Mouse (Mus musculus) yolk sac, embryonic 10.5 days (tissue): Measurements from ENCODE around the gene Ager.

Experiments used
- DNase-seq: peaks from one replicate; pipeline ENCODE4 v3.0.0-alpha.2; 2017; ENCODE audit warnings: low spot score

Gene Ager

GRCm38 (mm10) chr17:34597566-34598095, at the start of gene Ager:
Gene Ager, plus strand, starts transcription at chr17:34597862.
- no peak for DNase-seq

GRCm38 (mm10) chr17:34549156-34549555, 48.5 kb upstream of the Ager start:
- DNase-seq = no peak

GRCm38 (mm10) chr17:34549843-34550242, 47.8 kb upstream of the Ager start:
- no peak for DNase-seq

GRCm38 (mm10) chr17:34555483-34555882, 42.2 kb upstream of the Ager start:
- DNase-seq = peak; percentile 50

- DNase-seq = no peak
Measured at GRCm38 (mm10) chr17:34556406-34556805, 41.3 kb upstream of the Ager start.

- no peak for DNase-seq
Measured at GRCm38 (mm10) chr17:34557411-34557810, 40.3 kb upstream of the Ager start.

GRCm38 (mm10) chr17:34559116-34559515, 38.5 kb upstream of the Ager start:
- DNase-seq = no peak

- no peak for DNase-seq
Measured at GRCm38 (mm10) chr17:34559895-34560294, 37.8 kb upstream of the Ager start.

GRCm38 (mm10) chr17:34560438-34560837, 37.2 kb upstream of the Ager start:
- DNase-seq = no peak

GRCm38 (mm10) chr17:34561200-34561599, 36.5 kb upstream of the Ager start:
- no peak for DNase-seq

GRCm38 (mm10) chr17:34562595-34562994, 35.1 kb upstream of the Ager start:
- DNase-seq = no peak

- DNase-seq = no peak
Measured at GRCm38 (mm10) chr17:34563354-34563753, 34.3 kb upstream of the Ager start.

GRCm38 (mm10) chr17:34564003-34564421, 33.6 kb upstream of the Ager start, which contains the start of gene Notch4:
Gene Notch4, plus strand, starts transcription at chr17:34564268.
- DNase-seq = no peak

GRCm38 (mm10) chr17:34564796-34565195, 32.9 kb upstream of the Ager start:
- DNase-seq = no peak

GRCm38 (mm10) chr17:34567311-34567710, 30.4 kb upstream of the Ager start:
- DNase-seq = no peak

GRCm38 (mm10) chr17:34568421-34568820, 29.2 kb upstream of the Ager start:
- DNase-seq = no peak

GRCm38 (mm10) chr17:34569919-34570318, 27.7 kb upstream of the Ager start:
- DNase-seq = no peak

- DNase-seq = no peak
Measured at GRCm38 (mm10) chr17:34571875-34572274, 25.8 kb upstream of the Ager start.

- no peak for DNase-seq
Measured at GRCm38 (mm10) chr17:34572361-34572760, 25.3 kb upstream of the Ager start.

- DNase-seq = no peak
Measured at GRCm38 (mm10) chr17:34576577-34576976, 21.1 kb upstream of the Ager start.

GRCm38 (mm10) chr17:34578070-34578469, 19.6 kb upstream of the Ager start:
- no peak for DNase-seq

GRCm38 (mm10) chr17:34582528-34582927, 15.1 kb upstream of the Ager start:
- DNase-seq = no peak

GRCm38 (mm10) chr17:34583397-34583796, 14.3 kb upstream of the Ager start:
- DNase-seq = no peak

- DNase-seq = no peak
Measured at GRCm38 (mm10) chr17:34583819-34584218, 13.8 kb upstream of the Ager start.

GRCm38 (mm10) chr17:34585121-34585520, 12.5 kb upstream of the Ager start:
- no peak for DNase-seq
